In genomic region chr10:79768400-79768799, GRCm38 (mm10) we compare ENCODE assay signal across 9 mouse cellular contexts. TPM values are rescaled to one million over a fixed set of nuclear protein-coding genes. Genes with fewer than 3 reads are reported as not detected.
DNase-seq lines count a peak whose midpoint lies in the region; ATAC-seq and TF ChIP-seq lines count a peak whose summit lies in the region.
"Had no signal": no experiment of that assay in that cellular context is flagged by ENCODE, and none has a peak within 500 bp of the region (broad histone marks: within the 10 kb centered on the region; RNA-seq: fewer than 3 reads in every experiment).

No protein-coding gene starts in this region.

- no peak overlapping the region for H3K4me3 ChIP-seq in heart, adult 2 months
- no peak overlapping the region for H3K4me3 ChIP-seq in heart, embryonic 11.5 days (ENCODE audit: low read depth, low read length)
- H3K4me3 ChIP-seq in kidney, embryonic 15.5 days (replicated peaks): no peak overlapping the region
- H3K4me3 ChIP-seq in liver, embryonic 11.5 days (ENCODE audit: low read depth, low read length): no peak overlapping the region
- no peak overlapping the region for H3K4me3 ChIP-seq in neural tube, embryonic 11.5 days (ENCODE audit: low read depth, low read length)
- H3K4me3 ChIP-seq in stomach, embryonic 15.5 days (replicated peaks): no peak overlapping the region

- intact Hi-C loops in heart, adult 2 months (cut with DNase I): loop anchor here (1.0 kb wide), 1 partner anchor 20 kb away; no protein-coding TSS in a partner anchor

- H3K4me1 ChIP-seq in heart, adult 2 months (ENCODE audit: control insufficient read depth, insufficient read depth, low read length): peaks cover 9% of the 10 kb centered on the region
- H3K4me1 ChIP-seq in heart, embryonic 11.5 days (ENCODE audit: control insufficient read depth, insufficient read depth, low read length): peaks cover 32% of the 10 kb centered on the region
- H3K4me1 ChIP-seq in kidney, embryonic 15.5 days: peaks cover 45% of the 10 kb centered on the region
- H3K4me1 ChIP-seq in liver, embryonic 11.5 days (replicated peaks; ENCODE audit: control insufficient read depth, insufficient read depth, low read length): peaks cover 29% of the 10 kb centered on the region
- peaks cover 22% of the 10 kb centered on the region for H3K4me1 ChIP-seq in neural tube, embryonic 11.5 days (ENCODE audit: control insufficient read depth, insufficient read depth, low read length)
- peaks cover 34% of the 10 kb centered on the region for H3K4me1 ChIP-seq in stomach, embryonic 15.5 days

- TF ChIP-seq POLR2A in heart, adult 2 months (IDR thresholded peaks at IDR 0.05; ENCODE audit: insufficient read depth, low read depth, low read length): no peak

- H3K4me2 ChIP-seq in heart, embryonic 11.5 days: no peak overlapping the region
- H3K4me2 ChIP-seq in kidney, embryonic 15.5 days: peak overlapping the region; percentile 91
- H3K4me2 ChIP-seq in liver, embryonic 11.5 days: no peak overlapping the region
- H3K4me2 ChIP-seq in neural tube, embryonic 11.5 days (ENCODE audit: low read depth): 0 out of 2 replicates have a peak overlapping the region, but pooled peaks have one; percentile 4
- H3K4me2 ChIP-seq in stomach, embryonic 15.5 days: peak overlapping the region; percentile 25; the same call in 1 of the 2 replicates

- no peak for ATAC-seq in heart, embryonic 11.5 days (replicated peaks; ENCODE audit: insufficient number of reproducible peaks, low FRiP score, low TSS enrichment)
- ATAC-seq in kidney, embryonic 15.5 days (replicated peaks; ENCODE audit: low FRiP score): no peak
- no peak for ATAC-seq in liver, embryonic 11.5 days (replicated peaks; ENCODE audit: low FRiP score)
- no peak for ATAC-seq in neural tube, embryonic 11.5 days (ENCODE audit: insufficient read depth, low FRiP score, low TSS enrichment)
- ATAC-seq in stomach, embryonic 15.5 days (ENCODE audit: insufficient read depth, low FRiP score, low read depth): no peak

- no peaks in the 10 kb centered on the region for H3K27me3 ChIP-seq in heart, adult 2 months (ENCODE audit: control insufficient read depth, insufficient read depth, low read length)
- H3K27me3 ChIP-seq in heart, embryonic 11.5 days (ENCODE audit: control insufficient read depth, insufficient read depth, low read length): peaks cover 6% of the 10 kb centered on the region; the same call in 1 of the 2 replicates
- H3K27me3 ChIP-seq in kidney, embryonic 15.5 days: no peaks in the 10 kb centered on the region
- H3K27me3 ChIP-seq in liver, embryonic 11.5 days (replicated peaks; ENCODE audit: control insufficient read depth, insufficient read depth, low read length): 0 out of 2 replicates have a peak, but pooled peaks cover 3% of the 10 kb centered on the region
- no peaks in the 10 kb centered on the region for H3K27me3 ChIP-seq in neural tube, embryonic 11.5 days (ENCODE audit: control insufficient read depth, insufficient read depth, low read length)
- no peaks in the 10 kb centered on the region for H3K27me3 ChIP-seq in stomach, embryonic 15.5 days (replicated peaks)

- peak; percentile 66 to 82 for DNase-seq in heart, adult 2 months
- peak; percentile 87 for DNase-seq in cerebellum, adult 9-10 months
- DNase-seq in frontal cortex, postnatal 36 days (ENCODE audit: low spot score in 2 of 2): peak; percentile 72 to 80
- peak; percentile 81 for DNase-seq in liver, embryonic 11.5 days (ENCODE audit: low spot score)
- peak; percentile 83 for DNase-seq in neural tube, embryonic 11.5 days (ENCODE audit: low spot score)

- peak; percentile 88 for TF ChIP-seq EP300 in heart, adult 2 months (IDR thresholded peaks at IDR 0.05; ENCODE audit: insufficient read depth, low read depth, low read length)

- no peaks in the 10 kb centered on the region for H3K36me3 ChIP-seq in heart, adult 2 months (ENCODE audit: control insufficient read depth, insufficient read depth, low read length)
- no peaks in the 10 kb centered on the region for H3K36me3 ChIP-seq in heart, embryonic 11.5 days (ENCODE audit: control insufficient read depth, insufficient read depth, low read length)
- H3K36me3 ChIP-seq in kidney, embryonic 15.5 days: no peaks in the 10 kb centered on the region
- no peaks in the 10 kb centered on the region; the same call in 1 of the 2 replicates for H3K36me3 ChIP-seq in liver, embryonic 11.5 days (ENCODE audit: control insufficient read depth, insufficient read depth, low read length)
- no peaks in the 10 kb centered on the region for H3K36me3 ChIP-seq in neural tube, embryonic 11.5 days (ENCODE audit: control insufficient read depth, insufficient read depth, low read length)
- H3K36me3 ChIP-seq in stomach, embryonic 15.5 days: no peaks in the 10 kb centered on the region

- peaks cover 3% of the 10 kb centered on the region; the same call in 1 of the 2 replicates for H3K9me3 ChIP-seq in heart, embryonic 11.5 days (replicated peaks; ENCODE audit: control insufficient read depth, low read length)
- no peaks in the 10 kb centered on the region for H3K9me3 ChIP-seq in kidney, embryonic 15.5 days (replicated peaks)
- H3K9me3 ChIP-seq in liver, embryonic 11.5 days (ENCODE audit: control insufficient read depth, low read length): no peaks in the 10 kb centered on the region; the same call in 1 of the 2 replicates
- no peaks in the 10 kb centered on the region for H3K9me3 ChIP-seq in neural tube, embryonic 11.5 days (ENCODE audit: control insufficient read depth, low read length)
- no peaks in the 10 kb centered on the region for H3K9me3 ChIP-seq in stomach, embryonic 15.5 days

- H3K27ac ChIP-seq in heart, adult 2 months: no peak overlapping the region
- H3K27ac ChIP-seq in heart, embryonic 11.5 days (ENCODE audit: low read depth, low read length): no peak overlapping the region
- H3K27ac ChIP-seq in kidney, embryonic 15.5 days: 0 out of 2 replicates have a peak overlapping the region, but pooled peaks have one; percentile 0
- H3K27ac ChIP-seq in liver, embryonic 11.5 days (ENCODE audit: low read depth, low read length): no peak overlapping the region
- no peak overlapping the region for H3K27ac ChIP-seq in neural tube, embryonic 11.5 days (ENCODE audit: low read depth, low read length)
- no peak overlapping the region; the same call in 1 of the 2 replicates for H3K27ac ChIP-seq in stomach, embryonic 15.5 days

- no peaks in the 10 kb centered on the region for H3K79me2 ChIP-seq in heart, adult 2 months (replicated peaks; ENCODE audit: control insufficient read depth, insufficient read depth, low read length)

- H3K9ac ChIP-seq in heart, adult 2 months (ENCODE audit: low read depth, low read length): no peak overlapping the region
- no peak overlapping the region for H3K9ac ChIP-seq in heart, embryonic 11.5 days (ENCODE audit: low read depth, low read length)
- no peak overlapping the region for H3K9ac ChIP-seq in kidney, embryonic 15.5 days
- no peak overlapping the region for H3K9ac ChIP-seq in liver, embryonic 11.5 days (ENCODE audit: low read depth, low read length)
- H3K9ac ChIP-seq in neural tube, embryonic 11.5 days (ENCODE audit: low read length): no peak overlapping the region
- H3K9ac ChIP-seq in stomach, embryonic 15.5 days: no peak overlapping the region

- peak; percentile 89 for TF ChIP-seq CTCF in heart, adult 2 months (IDR thresholded peaks at IDR 0.05)

- 8% methylated on average over 5 of the region's 5 CpGs for WGBS in heart, adult 2 months
- under 1% methylated on average over 5 of the region's 5 CpGs for WGBS in heart, embryonic 11.5 days (ENCODE audit: insufficient replicate concordance)
- under 1% methylated on average over 5 of the region's 5 CpGs for WGBS in kidney, embryonic 15.5 days
- WGBS in liver, embryonic 11.5 days: 3% methylated on average over 5 of the region's 5 CpGs
- 0% methylated on average over 5 of the region's 5 CpGs for WGBS in neural tube, embryonic 11.5 days
- 2% methylated on average over 5 of the region's 5 CpGs for WGBS in stomach, embryonic 15.5 days

RNA-seq across cellular contexts. Expression of gene Rnf126, which starts 1.6 kb away (rescaled TPM):
- total RNA-seq in heart, adult 2 months (2021): 10 to 100 TPM; 22.9 to 23.6 TPM
- 41.4 and 48.0 TPM in 2 replicates for polyA plus RNA-seq in heart, adult 2 months (2012; rRNA removed)
- polyA plus RNA-seq in heart, embryonic 11.5 days (2014; fragmentation: Nextera tagmentation; extraction: Ambion mirVana): 63.1 and 69.0 TPM in 2 replicates
- polyA plus RNA-seq in kidney, embryonic 15.5 days (2015; fragmentation: Nextera tagmentation; extraction: Ambion mirVana): 88.5 and 102 TPM in 2 replicates
- polyA plus RNA-seq in liver, embryonic 11.5 days (2014; fragmentation: Nextera tagmentation; extraction: Ambion mirVana): 105 and 119 TPM in 2 replicates
- 99.7 and 101 TPM in 2 replicates for polyA plus RNA-seq in neural tube, embryonic 11.5 days (2014; fragmentation: Nextera tagmentation; extraction: Ambion mirVana)
- polyA plus RNA-seq in stomach, embryonic 15.5 days (2015; fragmentation: Nextera tagmentation; extraction: Ambion mirVana): 87.8 and 88.1 TPM in 2 replicates

RNA-seq across cellular contexts. Expression of gene Fstl3, which starts 8.7 kb away (rescaled TPM):
- total RNA-seq in heart, adult 2 months (2021): 1 to 10 TPM; 3.8 to 4.7 TPM
- 9.7 and 11.9 TPM in 2 replicates for polyA plus RNA-seq in heart, adult 2 months (2012; rRNA removed)
- polyA plus RNA-seq in heart, embryonic 11.5 days (2014; fragmentation: Nextera tagmentation; extraction: Ambion mirVana): 11.4 TPM in 2 replicates
- 15.3 and 15.6 TPM in 2 replicates for polyA plus RNA-seq in kidney, embryonic 15.5 days (2015; fragmentation: Nextera tagmentation; extraction: Ambion mirVana)
- polyA plus RNA-seq in liver, embryonic 11.5 days (2014; fragmentation: Nextera tagmentation; extraction: Ambion mirVana): 1.8 and 2.6 TPM in 2 replicates
- 1.3 and 1.7 TPM in 2 replicates for polyA plus RNA-seq in neural tube, embryonic 11.5 days (2014; fragmentation: Nextera tagmentation; extraction: Ambion mirVana)
- 14.8 and 15.5 TPM in 2 replicates for polyA plus RNA-seq in stomach, embryonic 15.5 days (2015; fragmentation: Nextera tagmentation; extraction: Ambion mirVana)

RNA-seq across cellular contexts. Expression of gene Fgf22, which starts 13.5 kb away (rescaled TPM):
- not detected for total RNA-seq in heart, adult 2 months (2021)
- not detected in 2 replicates for polyA plus RNA-seq in heart, adult 2 months (2012; rRNA removed)
- 0.26 TPM in 1 of 2 replicates, not detected in the other for polyA plus RNA-seq in heart, embryonic 11.5 days (2014; fragmentation: Nextera tagmentation; extraction: Ambion mirVana)
- polyA plus RNA-seq in kidney, embryonic 15.5 days (2015; fragmentation: Nextera tagmentation; extraction: Ambion mirVana): 0.12 and 0.14 TPM in 2 replicates
- polyA plus RNA-seq in liver, embryonic 11.5 days (2014; fragmentation: Nextera tagmentation; extraction: Ambion mirVana): 0.23 TPM in 1 of 2 replicates, not detected in the other
- polyA plus RNA-seq in neural tube, embryonic 11.5 days (2014; fragmentation: Nextera tagmentation; extraction: Ambion mirVana): 0.20 and 0.84 TPM in 2 replicates
- polyA plus RNA-seq in stomach, embryonic 15.5 days (2015; fragmentation: Nextera tagmentation; extraction: Ambion mirVana): 0.31 and 0.36 TPM in 2 replicates

RNA-seq across cellular contexts. Expression of gene Polrmt, which starts 22.0 kb away (rescaled TPM):
- 10 to 100 TPM; 42.2 to 44.7 TPM for total RNA-seq in heart, adult 2 months (2021)
- polyA plus RNA-seq in heart, adult 2 months (2012; rRNA removed): 47.0 and 52.3 TPM in 2 replicates
- polyA plus RNA-seq in heart, embryonic 11.5 days (2014; fragmentation: Nextera tagmentation; extraction: Ambion mirVana): 22.7 and 23.6 TPM in 2 replicates
- 43.7 and 54.4 TPM in 2 replicates for polyA plus RNA-seq in kidney, embryonic 15.5 days (2015; fragmentation: Nextera tagmentation; extraction: Ambion mirVana)
- 36.5 and 41.5 TPM in 2 replicates for polyA plus RNA-seq in liver, embryonic 11.5 days (2014; fragmentation: Nextera tagmentation; extraction: Ambion mirVana)
- polyA plus RNA-seq in neural tube, embryonic 11.5 days (2014; fragmentation: Nextera tagmentation; extraction: Ambion mirVana): 29.5 and 34.1 TPM in 2 replicates
- polyA plus RNA-seq in stomach, embryonic 15.5 days (2015; fragmentation: Nextera tagmentation; extraction: Ambion mirVana): 33.9 and 38.7 TPM in 2 replicates

RNA-seq across cellular contexts. Expression of gene Prss57, which starts 22.4 kb away (rescaled TPM):
- total RNA-seq in heart, adult 2 months (2021): not detected
- 0.08 and 0.20 TPM in 2 replicates for polyA plus RNA-seq in heart, adult 2 months (2012; rRNA removed)
- polyA plus RNA-seq in heart, embryonic 11.5 days (2014; fragmentation: Nextera tagmentation; extraction: Ambion mirVana): not detected in 2 replicates
- polyA plus RNA-seq in kidney, embryonic 15.5 days (2015; fragmentation: Nextera tagmentation; extraction: Ambion mirVana): 0.29 TPM in 1 of 2 replicates, not detected in the other
- polyA plus RNA-seq in liver, embryonic 11.5 days (2014; fragmentation: Nextera tagmentation; extraction: Ambion mirVana): 1.5 and 1.7 TPM in 2 replicates
- 0.23 TPM in 1 of 2 replicates, not detected in the other for polyA plus RNA-seq in neural tube, embryonic 11.5 days (2014; fragmentation: Nextera tagmentation; extraction: Ambion mirVana)
- polyA plus RNA-seq in stomach, embryonic 15.5 days (2015; fragmentation: Nextera tagmentation; extraction: Ambion mirVana): 0.23 and 0.31 TPM in 2 replicates
- polyA plus RNA-seq: stomach, embryonic 14.5 days had no signal

Comparison
In these comparisons a context has a peak if more than half of its experiments do, and no peak if none do; other contexts are left out.
1. H3K4me2 ChIP-seq: peak in kidney, embryonic 15.5 days (single experiment), neural tube, embryonic 11.5 days (single experiment) and stomach, embryonic 15.5 days (single experiment); none in heart, embryonic 11.5 days (single experiment) and liver, embryonic 11.5 days (single experiment).
2. Peak in every context shown above with its lines, with median percentiles within 50 percentile points of each other: DNase-seq.